Mouse (Mus musculus): ENCODE data around the gene Serpinb9b.
A peak's percentile ranks its signal among the peaks of the same experiment; 100 is the strongest.

The Serpinb9b gene

DNA sequence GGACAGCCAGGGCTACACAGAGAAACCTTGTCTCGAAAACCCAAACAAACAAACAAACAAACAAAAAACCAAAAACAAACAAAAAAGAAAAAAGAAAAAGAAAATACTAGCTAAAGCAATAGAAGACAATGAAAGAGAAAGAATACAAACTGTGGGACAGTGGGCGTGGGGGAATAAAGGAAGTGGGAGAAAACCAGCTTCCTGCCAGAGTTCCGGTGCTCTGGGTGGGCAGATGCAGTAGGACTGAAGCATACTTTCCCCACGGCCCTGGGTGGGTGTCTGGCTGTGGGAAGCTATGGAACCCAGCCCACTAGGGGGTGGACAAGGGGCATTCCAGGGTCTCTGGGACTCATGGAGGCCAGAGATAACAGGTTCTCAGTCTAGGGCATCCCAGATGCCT, 21.0 kb downstream of the Serpinb9b start:
- DNase-seq, result no peak

GRCm38 (mm10) chr13:33051697-33052096, 24.5 kb downstream of the Serpinb9b start:
- no peak for DNase-seq

GRCm38 (mm10) chr13:33063048-33063447, 35.8 kb downstream of the Serpinb9b start:
- no peak for DNase-seq

GRCm38 (mm10) chr13:33067387-33067977, 40.3 kb downstream of the Serpinb9b start:
- DNase-seq, result no peak

DNA sequence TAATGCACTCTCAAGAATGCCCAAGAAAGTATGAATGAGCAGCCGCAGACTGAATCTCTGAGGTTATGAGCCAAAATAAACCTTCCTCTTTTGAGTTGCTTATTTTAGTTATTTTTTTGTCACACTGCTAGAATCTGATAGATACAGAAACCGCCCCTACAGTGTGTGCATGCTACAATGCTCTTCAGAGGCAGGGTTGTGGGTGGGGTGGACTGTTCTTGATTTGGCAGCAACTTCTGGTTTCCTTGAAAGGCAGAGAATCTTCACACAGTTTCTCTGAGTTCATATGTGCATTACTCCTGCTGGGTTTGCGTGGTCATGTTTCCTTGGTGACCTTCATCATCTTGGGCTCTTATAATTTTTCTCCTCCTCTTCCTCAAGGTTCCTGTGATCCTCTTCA, 40.9 kb downstream of the Serpinb9b start:
- no peak for DNase-seq

DNA sequence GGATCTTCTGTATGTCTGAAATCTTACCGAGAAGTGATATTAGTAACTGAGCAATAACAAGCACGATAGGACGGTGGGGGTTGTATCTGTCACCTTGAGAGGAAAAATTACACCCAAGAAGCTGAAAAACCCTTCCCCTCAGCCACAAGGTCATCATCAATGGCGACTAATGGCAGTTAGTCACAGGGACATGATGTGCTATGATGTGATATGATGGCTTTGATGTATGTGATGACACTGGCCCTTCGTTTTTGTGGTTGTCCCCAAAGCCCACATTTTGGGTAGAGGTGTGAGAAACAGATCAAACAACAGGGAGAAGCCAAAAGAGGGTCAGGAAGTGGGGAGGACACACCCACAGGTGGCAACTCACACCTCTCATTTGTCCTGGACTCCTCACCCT, 44.6 kb downstream of the Serpinb9b start:
- DNase-seq, result no peak

GRCm38 (mm10) chr13:33074029-33074428, 46.8 kb downstream of the Serpinb9b start:
- DNase-seq, result no peak

DNA sequence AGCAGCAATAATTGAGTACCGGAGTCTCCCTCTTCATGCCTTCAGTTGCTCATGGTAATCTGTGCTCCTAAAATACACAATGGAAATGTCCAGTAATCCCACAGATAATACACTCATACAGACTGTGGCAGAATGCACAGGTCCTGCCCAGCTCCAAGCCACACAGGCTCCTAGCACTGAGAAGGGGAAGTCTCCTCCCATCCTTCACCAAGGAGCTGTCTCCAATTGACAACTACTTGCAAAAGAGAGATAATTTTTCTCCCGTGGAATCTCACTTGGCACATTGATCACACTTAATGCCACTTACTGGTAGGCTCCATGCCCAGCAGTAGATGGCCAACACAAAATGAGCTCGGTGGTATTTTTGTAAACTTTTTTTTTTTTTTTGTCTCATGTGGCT, 49.0 kb downstream of the Serpinb9b start:
- no peak for DNase-seq

DNA sequence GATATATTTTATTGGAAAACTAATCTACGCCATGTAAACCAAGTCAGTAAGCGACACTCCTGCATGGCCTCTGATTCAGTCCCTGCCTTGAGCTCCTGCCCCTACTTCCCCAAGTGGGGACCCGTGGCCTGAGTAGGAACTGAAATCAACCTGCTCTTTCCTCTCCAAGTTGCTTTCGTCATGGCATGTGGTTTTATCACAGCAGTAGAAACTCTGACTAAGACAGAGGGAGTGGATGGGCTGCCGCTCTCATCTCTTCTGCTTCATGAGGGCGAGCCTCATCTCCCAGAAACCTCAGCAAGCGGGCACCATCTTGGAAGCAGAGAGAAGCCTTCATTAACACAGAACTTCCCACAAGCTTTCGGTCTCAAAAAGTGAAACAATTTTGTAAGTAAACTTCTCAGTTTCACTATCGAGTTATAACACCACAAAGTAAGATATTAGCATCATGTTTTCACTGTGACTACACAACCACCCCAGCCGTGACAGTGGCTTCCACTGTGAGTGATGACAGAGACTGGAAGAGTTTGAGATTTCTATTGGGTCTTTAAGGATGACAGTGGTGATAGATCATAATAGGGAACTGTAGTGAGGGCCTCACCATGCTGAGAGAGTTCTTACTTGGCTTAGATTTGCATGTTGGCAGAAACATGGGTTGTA, 49.9 kb downstream of the Serpinb9b start:
- DNase-seq, result no peak

- DNase-seq, result no peak
These were observed 51.0 kb downstream of the Serpinb9b start, which contains the start of gene Serpinb1b for GRCm38 (mm10) chr13:33078056-33078705. Serpinb1b (plus strand) TSS chr13:33078575.

DNA sequence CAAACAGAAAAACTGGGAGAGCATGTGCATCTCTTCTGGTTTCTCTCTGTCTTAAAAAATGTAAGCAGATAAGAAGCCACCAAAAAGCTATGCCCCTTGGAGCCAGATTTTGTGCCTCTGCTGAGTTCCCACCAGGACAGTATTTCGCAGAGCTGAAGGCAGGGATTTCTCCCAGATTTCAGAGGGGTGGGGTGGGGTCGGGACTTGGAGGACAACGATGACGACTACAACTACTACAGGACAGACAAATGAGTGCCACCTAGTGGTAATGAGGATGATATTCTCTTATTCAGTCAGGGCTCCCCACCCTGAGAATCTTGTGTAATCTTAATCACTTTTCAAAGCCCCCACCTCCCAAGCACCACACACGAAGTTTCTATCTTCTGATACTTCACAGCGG, 52.2 kb downstream of the Serpinb9b start:
- DNase-seq, result no peak

GRCm38 (mm10) chr13:33080356-33080755, 53.1 kb downstream of the Serpinb9b start:
- DNase-seq, result peak; percentile 11

DNA sequence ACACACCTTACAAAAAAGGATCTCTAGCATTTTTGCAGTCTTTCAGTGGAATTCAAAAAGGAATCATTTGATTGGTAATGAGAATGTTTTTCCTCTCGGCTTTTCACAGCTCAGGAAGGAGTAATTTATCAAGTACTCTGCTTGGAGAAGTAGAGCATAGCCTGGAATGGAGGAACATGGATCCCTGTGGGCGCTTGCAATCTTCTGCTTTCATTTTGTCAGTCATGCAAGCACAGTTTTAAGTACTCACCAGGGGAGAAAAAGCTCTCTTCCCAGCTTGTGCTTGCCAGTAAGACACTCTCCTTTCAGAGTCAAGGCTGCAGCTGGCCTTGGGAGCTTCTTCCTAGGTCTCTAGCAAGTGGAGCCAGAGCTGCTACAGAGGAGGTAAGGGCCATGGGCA, 56.6 kb downstream of the Serpinb9b start:
- no peak for DNase-seq

DNA sequence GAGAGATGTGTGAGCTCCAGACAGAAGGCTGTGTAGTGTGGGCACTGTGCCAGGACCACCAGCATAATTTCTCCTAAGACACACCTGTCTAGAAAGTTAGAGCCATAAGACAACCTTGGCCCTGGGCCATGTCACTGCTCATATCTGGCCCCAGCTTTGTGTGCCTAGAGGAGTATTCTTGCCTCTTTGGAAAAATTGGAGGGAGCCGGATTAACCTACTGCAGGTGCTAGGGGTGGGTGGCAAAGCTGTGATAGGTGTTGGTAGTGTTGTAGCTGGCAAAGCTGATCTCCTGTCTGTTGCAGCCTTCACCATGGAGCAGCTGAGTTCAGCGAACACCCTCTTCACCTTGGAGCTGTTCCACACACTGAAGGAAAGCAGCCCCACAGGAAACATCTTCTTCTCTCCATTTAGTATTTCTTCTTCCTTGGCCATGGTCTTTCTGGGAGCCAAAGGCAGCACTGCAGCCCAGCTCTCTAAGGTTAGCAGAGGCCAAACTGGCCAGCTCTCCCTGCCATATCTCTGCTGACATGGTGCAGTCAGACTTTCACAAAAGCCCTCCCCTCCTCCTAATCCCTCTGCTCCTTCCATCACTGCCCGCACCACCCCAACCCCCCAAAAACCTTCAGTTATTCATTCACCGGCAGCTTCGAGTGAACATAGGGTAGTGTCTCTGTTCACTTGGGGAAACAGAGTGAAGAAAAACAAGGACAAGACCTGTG, 57.9 kb downstream of the Serpinb9b start:
- peak; percentile 42 for DNase-seq

GRCm38 (mm10) chr13:33085695-33086432, 58.6 kb downstream of the Serpinb9b start:
- peak; percentile 49 for DNase-seq

- DNase-seq, result no peak
These were observed 62.4 kb downstream of the Serpinb9b start for GRCm38 (mm10) chr13:33089566-33089965.

DNA sequence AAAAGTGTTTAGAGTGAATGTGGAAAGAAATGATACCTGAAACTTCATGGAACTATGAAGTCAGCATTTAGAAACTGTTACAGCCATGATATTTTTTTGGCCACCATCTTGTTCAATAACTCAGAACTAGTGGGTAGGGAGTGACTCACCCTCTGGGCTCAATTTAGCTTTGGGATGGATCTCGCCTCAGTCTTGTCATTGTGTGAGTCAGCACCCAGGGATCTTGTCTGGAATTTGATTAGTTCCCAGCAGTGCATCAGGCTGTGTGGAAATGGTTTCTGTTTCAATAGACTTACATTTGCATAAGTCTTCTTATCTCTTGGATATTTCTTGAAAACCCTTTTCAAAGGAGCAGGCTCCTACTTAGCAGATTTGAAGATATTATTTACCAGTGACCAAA, 63.3 kb downstream of the Serpinb9b start:
- DNase-seq, result no peak

GRCm38 (mm10) chr13:33091306-33091705, 64.1 kb downstream of the Serpinb9b start:
- no peak for DNase-seq
